Mouse (Mus musculus) MEL (cell line): ENCODE results near the gene Sh3d19.

Source experiments
- CTCF ChIP-seq, 3 experiments: IDR thresholded peaks in 2 of 3; conservative IDR thresholded peaks in 1 of 3; 2 replicates each; pipeline ENCODE4 v1.5.1; 2011 to 2012; ENCODE audit warnings: low read length in 3 of 3, low read depth in 2 of 3, mild to moderate bottlenecking in 2 of 3, improper control_type of control experiment in 1 of 3, inconsistent platforms in 1 of 3, mixed read lengths in 1 of 3, moderate library complexity in 1 of 3; ENCODE audit not compliant: control insufficient read depth in 1 of 3, insufficient read depth in 1 of 3, poor library complexity in 1 of 3, severe bottlenecking in 1 of 3
- ELF1 ChIP-seq: IDR thresholded peaks from 2 replicates; pipeline ENCODE4 v1.6.1; 2014; ENCODE audit warnings: low read depth, mild to moderate bottlenecking, inconsistent platforms, low read length, improper control_type of control experiment, moderate library complexity
- ETS1 ChIP-seq: IDR thresholded peaks from 2 replicates; pipeline ENCODE4 v1.6.1; 2012; ENCODE audit warnings: low read depth, mild to moderate bottlenecking, inconsistent platforms, low read length, improper control_type of control experiment, moderate library complexity
- HCFC1 ChIP-seq: IDR thresholded peaks from 2 replicates; pipeline ENCODE4 v1.6.1; 2012; ENCODE audit warnings: low read depth, mild to moderate bottlenecking, inconsistent platforms, low read length, improper control_type of control experiment, moderate library complexity
- NRF1 ChIP-seq: IDR thresholded peaks from 2 replicates; pipeline ENCODE4 v1.6.1; 2014; ENCODE audit warnings: low read depth, mild to moderate bottlenecking, inconsistent platforms, low read length, improper control_type of control experiment, moderate library complexity; ENCODE audit not compliant: poor library complexity, insufficient read depth, severe bottlenecking
- POLR2A ChIP-seq, 2 experiments: IDR thresholded peaks; 2 replicates each; pipeline ENCODE4 v1.6.1; 2011 to 2012; ENCODE audit warnings: low read length in 2 of 2, mild to moderate bottlenecking in 2 of 2, control low read depth in 1 of 2, improper control_type of control experiment in 1 of 2, low read depth in 1 of 2, moderate library complexity in 1 of 2; ENCODE audit not compliant: control insufficient read depth in 1 of 2, insufficient read depth in 1 of 2, poor library complexity in 1 of 2
- TBP ChIP-seq: IDR thresholded peaks from 2 replicates; pipeline ENCODE4 v1.8.0; 2011; ENCODE audit warnings: low read depth, low read length, improper control_type of control experiment
- TCF12 ChIP-seq: IDR thresholded peaks from 2 replicates; pipeline ENCODE4 v1.6.1; 2014; ENCODE audit warnings: low read depth, mild to moderate bottlenecking, inconsistent platforms, low read length, improper control_type of control experiment, moderate library complexity
- USF1 ChIP-seq: IDR thresholded peaks from 2 replicates; pipeline ENCODE4 v1.6.1; 2014; ENCODE audit warnings: low read depth, mild to moderate bottlenecking, inconsistent platforms, low read length, improper control_type of control experiment, moderate library complexity

GRCm38 (mm10) chr3:86123251-86123746 is 152.4 kb downstream of the Sh3d19 start:
- TF ChIP-seq TBP (no peak), HCFC1 (no peak), CTCF (IDR thresholded peaks at IDR 0.05 in 2 of 3, conservative IDR thresholded peaks at IDR 0.05 in 1 of 3; ENCODE audit: control insufficient read depth in 1 of 3, insufficient read depth in 1 of 3, low read depth in 2 of 3, low read length in 3 of 3, poor library complexity in 1 of 3, severe bottlenecking in 1 of 3) (no peak), USF1 (no peak), ELF1 (peak; percentile 53; the same call in 1 of the 2 replicates), ETS1 (peak; percentile 81), TCF12 (peak; percentile 95), POLR2A (IDR thresholded peaks at IDR 0.05; ENCODE audit: control insufficient read depth in 1 of 2, insufficient read depth in 1 of 2, low read depth in 1 of 2, low read length in 2 of 2, poor library complexity in 1 of 2) (no peak), NRF1 (no peak)
